Mouse (Mus musculus) layer of hippocampus, postnatal 10 days (tissue): ENCODE results near the gene Rab29. TPM values are rescaled to one million over a fixed set of nuclear protein-coding genes. Genes with fewer than 3 reads are reported as not detected.
"Not testable (repeated sequence)": the region's sequence is repeated elsewhere in the genome, so short reads cannot be mapped to it uniquely, and the experiment has no call there.

Source experiments
- DNase-seq, 2 experiments: peaks; one replicate each; pipeline ENCODE4 v3.0.0; 2021; ENCODE audit warnings: low spot score in 2 of 2
- long read RNA-seq: library from polyadenylated mRNA; stranded (forward); transcript quantifications from one replicate; pipeline ENCODE4 v2.0.0, GENCODE M21; 2023
- total RNA-seq, 2 experiments: library from RNA; stranded (reverse); gene quantifications; 2 replicates each; pipeline ENCODE4 v1.2.3; 2021

The Rab29 gene
- 1 to 10 TPM; 6.8 to 8.2 TPM for total RNA-seq
- long read RNA-seq, transcript Rab29-202 (5 exons, 1,202 nt): major isoform, 7 of 8 reads
- long read RNA-seq, partial matches to known transcripts: 0 of 8 reads
- long read RNA-seq, other reads (novel, unspliced or antisense): 1 of 8 reads

DNA sequence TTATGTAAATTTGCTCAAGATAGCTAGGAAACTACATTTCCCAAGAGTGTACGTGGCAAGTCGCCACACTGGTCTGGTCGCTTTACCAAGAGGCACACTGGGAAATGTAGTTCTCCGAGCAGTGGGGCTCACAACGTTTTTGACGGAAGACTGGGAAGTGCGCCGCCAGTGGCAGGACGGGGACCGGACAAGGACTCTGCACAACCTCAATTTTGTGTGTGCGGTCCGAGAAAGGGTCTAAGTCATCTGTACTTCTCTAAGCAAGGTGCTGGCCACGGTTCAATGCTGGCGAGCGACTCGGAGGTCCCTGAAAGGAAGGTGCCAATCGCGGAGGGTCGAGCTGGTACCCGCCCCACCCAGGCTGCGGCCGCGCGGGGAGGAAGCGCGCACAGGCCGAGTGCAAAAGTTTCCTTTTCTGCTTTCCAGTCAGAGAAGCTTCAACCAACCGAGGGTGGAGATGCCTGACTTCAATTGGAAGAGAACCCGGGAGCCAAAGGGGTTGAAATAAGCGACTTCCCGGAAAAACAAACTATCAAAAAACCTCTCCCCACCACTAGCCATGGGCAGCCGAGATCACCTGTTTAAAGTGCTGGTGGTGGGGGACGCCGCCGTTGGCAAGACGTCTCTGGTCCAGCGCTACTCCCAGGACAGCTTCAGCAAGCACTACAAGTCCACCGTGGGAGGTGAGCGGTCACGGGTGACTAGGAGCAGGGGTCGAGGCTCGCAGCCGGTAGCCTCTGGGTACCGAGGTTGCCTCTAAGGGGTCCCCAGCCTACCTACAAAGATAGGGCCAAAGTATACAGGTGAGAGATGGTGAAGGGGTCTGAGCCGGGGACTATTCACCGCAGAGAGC, at the start of gene Rab29:
Gene Rab29 (plus strand): TSS at position 132 of the 853 bp plus-strand sequence.
- DNase-seq: peak; percentile 92 to 95

DNA sequence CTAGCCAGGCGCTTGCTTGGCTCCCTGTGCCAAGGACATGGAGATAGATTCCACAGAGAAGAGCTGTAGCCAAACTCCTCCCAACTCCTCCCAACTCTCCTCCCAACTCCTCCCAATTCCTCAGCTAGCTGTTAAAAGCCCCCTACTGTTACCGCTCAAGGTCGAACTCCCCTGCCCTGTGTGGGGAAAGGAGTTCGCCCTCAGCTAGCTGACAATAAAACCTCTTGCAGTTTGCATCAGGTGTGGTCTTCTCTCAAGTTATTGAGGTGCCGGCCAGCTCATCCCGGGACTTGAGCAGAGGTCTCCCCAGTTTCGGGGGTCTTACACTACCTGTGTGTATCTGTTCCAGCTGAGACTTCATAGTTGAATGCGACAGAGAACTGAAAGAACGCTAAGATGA, 46.7 kb upstream of the Rab29 start:
- not testable (repeated sequence) for DNase-seq

DNA sequence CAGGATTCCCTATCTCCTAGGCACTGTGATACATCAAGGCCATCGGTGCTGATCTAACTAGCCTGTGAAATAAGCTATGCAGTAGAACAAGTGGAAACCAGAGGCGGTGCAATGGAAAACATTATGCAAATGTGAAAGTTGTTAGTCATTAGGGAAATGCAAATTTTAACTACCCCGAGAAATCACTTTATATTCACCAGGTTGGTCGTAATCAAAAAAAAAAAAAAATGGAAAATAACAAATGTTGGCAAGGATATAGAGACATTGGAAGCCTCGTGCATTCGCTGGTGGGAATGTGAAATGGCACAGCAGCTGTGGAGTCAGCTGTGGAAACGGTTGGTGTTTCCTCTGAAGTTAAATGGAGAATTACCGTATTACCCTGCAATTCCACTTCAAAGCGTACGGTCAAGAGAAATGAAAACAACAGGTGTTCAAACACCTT, 46.1 kb upstream of the Rab29 start:
- no peak for DNase-seq

DNA sequence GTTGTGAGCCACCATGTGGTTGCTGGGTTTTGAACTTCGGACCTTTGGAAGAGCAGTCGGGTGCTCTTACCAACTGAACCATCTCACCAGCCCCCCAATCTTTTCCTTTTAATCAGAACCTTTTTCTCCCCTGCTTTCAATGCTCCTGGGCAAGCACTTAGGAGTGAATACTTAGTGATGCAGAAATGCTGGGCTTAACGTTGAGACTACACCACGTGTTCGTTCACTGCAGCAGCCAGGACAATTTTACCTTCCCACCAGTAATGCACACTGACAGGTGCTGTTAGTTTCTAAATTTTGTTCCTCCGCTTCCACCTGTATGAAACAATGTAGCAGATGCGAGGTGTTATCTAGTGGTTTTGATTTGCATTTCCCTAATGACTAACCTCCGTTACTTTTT, 44.7 kb upstream of the Rab29 start:
- DNase-seq: no peak

DNA sequence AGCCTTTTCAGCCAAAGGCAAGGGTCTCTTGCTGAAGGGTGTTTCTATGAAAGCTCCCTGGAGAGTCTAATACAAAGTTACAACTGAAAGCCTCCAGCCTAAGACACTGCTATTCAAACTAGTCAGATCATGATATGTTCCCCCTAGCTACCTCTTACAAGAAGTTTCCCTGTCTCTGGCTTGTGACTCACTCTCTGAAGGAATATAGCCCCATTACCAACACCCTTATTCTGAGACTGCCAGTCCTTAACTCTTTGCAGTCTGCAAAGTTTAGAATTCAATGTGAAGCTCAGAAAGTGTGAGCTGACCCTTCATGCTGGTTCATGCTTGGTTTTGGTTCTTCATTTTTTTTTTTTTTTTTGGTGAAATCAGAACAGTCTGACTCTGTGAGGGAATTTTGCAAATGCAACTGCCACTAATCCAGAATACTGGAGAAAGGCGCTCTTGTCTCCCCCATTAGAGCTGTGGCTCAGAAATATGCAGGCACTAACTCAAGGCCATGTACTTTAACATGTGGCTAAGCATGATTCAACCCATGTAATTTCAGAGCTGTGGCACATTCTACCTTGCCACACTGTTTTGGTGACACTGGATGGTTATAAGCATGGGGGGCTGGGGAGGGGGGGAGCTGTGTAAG, 44.0 kb upstream of the Rab29 start:
- no peak for DNase-seq

DNA sequence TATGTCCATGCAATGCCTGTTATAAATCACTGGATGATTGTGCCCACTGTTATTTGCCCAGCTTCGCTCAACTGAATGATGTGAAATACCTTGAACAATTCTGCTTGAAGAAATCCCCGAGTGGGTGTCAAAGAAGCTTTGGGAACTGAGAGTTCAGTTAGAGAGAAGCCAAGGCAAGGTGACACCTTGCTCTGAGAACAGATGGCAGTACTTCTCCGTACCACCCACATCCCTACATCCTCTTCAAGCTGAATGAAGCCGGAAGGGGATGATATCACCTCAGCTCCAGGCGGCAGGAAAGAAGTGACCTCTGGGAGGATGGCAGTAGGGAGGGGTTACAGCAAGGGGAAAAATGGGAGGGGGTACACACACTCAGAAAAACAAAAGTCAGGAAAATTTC, 43.5 kb upstream of the Rab29 start:
- no peak for DNase-seq

DNA sequence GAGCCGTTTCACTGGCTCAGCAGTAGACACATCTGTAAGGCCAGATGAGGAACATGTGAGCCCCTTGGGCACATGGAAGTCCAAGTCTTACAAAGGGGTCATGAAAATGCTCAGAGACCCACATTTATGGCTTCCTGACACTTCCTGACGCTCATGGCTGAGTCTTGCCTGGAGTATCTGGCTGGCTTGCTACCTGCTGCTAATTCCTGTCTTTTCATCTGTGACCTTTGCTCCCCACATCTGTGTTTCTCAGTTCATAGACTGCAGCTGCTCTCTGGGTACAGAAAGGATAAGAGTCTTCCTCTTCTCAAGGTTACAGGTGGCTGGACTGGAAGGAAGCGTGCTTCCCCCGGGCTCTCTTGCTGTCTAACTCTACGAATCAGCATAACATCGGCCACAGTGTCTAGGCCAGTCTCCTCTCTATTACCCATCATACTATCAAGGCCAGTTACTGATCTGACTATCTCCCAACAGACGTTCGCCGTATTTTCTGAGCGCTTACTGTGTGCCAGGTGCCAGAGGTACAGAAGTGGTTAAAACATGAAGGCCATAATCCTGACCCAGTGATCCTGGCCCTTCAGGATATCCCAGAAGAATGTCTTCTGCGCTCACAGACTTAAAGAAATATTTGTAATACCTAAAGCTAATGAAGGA, 42.4 kb upstream of the Rab29 start:
- no peak for DNase-seq

DNA sequence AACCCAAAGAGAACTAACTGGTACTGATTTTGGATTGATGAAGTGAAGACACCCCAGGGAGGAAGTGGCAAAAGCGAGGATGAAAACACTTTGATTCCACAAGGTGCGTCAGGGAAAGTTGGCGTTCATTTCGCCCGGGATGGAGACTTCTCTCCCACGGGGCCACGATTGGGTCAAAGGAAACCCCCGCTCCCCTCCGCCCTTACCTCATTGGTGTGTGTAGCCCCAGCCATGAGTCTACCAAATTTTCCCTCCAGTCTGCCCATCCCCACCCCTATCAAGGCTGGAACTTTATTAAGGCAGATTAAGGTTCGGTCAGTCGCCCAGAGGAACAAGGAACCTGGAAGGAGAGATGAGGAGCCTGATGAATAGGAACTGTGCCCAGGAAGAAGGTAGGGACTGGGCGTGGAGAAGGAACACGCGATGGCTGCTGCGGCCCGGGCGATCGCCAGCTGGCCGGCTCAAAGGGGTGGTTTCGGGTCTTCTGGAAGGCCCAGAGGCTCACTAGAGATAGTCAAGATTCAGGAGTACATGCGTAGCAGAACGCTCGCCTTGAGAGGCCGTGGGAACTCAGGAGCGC, 39.7 kb upstream of the Rab29 start, which contains the start of gene Slc41a1:
Gene Slc41a1 (plus strand): TSS at position 287 of the 580 bp plus-strand sequence.
- peak in 1 of 2 experiments; percentile 32 for DNase-seq

DNA sequence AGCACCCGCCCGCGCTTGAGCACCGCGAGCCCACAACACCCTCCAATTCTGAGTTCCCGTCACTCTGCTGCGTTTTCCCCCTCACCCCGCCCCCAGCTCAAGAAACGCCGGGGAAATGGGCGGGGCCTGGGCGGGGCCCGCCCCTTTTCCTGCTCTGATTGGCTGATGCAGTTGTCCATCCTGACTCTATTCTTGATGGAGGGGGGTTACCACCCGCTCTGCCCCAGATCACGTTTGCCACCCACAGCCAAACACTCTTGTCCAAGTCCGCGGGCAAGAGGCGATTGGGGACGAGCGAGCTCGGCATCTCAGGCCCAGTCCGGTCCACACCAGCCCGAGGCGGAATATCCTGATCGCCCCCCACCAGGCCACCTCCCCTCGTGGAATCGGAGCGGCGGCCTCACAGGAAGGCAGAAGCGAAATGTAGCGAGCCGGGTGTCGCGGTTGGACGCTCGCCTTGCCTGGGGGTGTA, 39.2 kb upstream of the Rab29 start:
- peak; percentile 93 to 95 for DNase-seq

DNA sequence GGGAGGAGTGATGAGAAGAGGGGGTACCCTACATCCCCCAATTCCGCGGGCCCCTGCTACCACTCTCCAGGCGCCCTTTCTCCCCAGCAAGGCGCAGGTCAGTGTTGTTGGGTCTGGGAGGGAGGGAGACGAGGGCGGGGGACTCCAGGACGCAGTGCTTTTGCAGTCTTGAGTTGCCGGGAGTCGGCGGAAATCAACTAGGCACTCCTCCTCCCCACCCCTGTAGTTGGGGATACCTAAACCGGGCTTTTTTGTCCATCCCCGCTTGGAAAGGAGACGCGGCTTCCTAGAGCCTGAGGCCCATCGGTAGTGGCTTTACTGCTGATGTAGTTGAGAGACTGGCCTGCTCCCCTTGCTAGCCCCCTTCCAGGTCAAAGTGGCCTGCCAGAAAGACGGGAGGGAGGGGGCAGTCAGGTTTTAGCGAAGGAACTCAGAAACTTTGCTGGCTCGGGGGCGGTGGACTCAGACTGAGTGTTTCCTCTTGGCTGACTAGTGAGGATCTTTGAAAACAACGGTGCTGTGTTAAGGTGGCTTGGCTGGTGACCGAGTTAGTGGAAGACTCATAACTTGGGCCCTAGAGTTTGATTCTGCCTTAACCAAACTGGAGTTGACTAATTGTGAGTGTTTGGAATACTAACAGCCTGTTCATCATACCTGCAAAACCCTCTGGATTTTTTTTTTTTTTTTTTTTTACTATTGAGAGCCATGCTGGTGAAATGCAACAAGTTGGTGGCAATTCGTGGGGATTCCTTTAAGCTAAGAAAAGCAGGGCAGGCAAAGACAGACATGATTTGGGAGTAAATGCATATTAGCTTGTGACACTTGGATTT, 38.5 kb upstream of the Rab29 start:
- DNase-seq: peak; percentile 47 to 56

DNA sequence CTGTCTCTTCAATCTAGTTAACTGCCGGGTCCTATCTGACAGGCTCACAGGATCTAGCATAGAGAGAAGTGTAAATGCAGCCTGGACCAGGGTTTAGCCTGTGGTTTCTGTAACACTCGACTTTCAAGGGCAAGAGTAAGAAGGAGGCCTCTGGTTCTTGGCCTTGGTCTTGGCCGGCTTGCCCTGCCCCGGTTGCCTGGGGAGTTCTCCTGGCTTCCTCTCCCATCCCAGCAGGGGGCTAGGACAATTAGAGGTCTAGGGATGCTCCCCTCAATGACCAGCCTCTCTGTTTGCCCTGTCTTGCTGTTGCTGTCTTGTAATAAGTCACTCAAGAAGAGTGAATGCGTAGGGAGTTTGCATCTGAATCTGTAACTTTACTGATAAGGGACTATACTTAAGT, 37.7 kb upstream of the Rab29 start:
- no peak for DNase-seq

DNA sequence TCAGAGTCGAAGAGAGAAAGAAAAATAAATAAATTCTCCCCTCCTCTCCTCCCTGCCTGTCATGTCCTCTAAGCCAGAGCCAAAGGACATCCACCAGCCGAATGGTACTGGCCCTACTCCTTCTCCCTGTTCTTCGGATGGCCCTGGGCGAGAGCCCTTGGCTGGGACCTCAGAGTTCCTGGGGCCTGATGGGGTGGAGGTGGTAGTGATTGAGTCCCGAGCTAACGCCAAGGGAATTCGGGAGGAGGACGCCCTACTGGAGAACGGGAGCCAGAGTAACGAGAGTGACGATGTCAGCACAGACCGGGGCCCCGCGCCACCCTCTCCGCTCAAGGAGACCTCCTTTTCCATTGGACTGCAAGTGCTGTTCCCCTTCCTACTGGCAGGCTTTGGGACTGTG, 36.5 kb upstream of the Rab29 start:
- peak in 1 of 2 experiments; percentile 18 for DNase-seq

DNA sequence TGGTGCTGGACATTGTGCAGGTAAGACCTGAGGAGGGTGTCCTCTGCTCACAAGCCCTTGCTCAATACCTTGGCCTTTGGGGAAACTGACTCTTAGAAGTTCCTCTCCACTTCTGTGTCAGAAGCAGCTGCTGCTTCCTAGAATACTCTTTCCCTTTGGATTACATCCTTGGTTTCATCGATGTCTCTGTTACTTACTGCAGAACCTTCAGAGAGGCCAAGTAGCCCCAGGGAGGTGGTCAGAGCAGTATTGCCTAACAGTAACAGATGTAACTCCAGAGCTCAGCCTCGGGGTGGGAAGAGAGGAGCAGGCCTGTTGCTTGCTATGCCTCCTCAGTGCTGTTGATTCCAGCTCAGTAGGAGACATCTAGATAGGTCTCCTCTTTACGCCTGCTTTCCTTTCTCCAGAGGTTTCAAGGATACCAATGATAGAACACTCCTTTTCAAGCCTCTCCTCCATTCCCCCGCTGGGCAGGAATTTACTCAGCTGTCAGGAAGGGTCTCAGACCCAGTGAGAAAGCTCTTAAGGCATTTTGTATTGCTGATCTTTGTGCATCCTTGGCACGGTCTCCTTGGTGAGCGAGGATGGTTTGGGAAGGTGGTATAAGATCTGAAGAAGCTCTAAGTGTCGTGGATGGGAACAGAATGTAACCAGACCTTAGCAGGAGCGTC, 35.9 kb upstream of the Rab29 start:
- DNase-seq: peak in 1 of 2 experiments; percentile 10

DNA sequence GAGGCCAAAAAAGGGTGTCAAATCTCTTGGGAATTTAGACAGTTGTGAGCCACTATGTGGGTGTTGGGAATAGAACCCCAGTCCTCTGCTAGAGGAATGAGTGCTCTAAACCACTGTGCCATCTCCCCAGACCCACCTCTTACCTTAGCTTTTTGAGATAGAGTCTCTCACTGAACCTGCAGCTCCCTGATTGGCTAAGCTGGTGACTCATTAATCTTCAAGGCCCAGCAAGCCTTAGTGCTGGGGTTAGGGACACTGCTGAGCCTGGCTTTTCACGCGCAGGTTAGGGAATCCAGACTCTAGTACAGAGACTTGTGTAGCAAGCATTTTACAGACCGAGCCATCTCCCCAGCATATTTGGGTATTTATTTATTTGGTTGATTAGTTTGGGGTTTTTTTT, 30.0 kb upstream of the Rab29 start:
- DNase-seq: no peak

DNA sequence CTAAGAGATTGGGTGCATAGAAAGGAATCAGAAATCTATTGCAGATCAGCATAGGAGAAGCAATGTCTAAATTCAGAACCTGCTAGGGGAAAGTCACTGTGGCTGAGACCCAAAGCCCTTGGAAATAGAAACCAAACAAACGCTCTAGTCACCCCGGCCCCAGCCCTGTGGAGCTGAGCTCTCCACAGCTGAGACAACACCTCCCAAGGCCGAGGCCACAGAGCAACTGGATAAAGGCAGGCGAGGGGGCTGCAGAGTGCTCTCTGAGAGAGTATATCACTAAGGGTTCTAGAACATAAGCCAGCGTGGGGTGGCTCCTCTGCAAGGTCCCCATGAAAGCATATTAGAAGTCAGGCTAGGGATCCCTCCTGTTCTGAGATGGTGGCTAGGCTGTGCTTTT, 28.5 kb upstream of the Rab29 start:
- DNase-seq: peak in 1 of 2 experiments; percentile 17

DNA sequence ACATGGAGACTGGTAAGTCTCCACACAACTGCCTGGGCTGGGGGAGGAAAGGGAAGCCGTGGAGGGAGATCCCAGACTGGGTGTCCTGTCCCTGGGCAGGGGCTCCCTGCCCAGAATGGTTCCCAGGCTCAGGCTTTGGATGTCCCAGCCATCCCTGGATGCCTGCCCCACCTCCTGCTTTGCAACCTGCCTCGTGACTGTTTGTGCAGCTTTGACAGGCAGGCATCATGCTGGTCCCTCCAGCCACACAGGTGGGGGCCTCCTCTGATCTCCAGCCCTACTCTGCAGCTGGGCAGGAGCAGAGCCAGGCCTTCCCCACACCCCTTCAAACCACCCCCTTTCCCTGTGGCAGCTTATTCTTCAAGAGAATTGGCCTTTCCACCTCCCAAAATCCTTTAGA, 27.7 kb upstream of the Rab29 start:
- DNase-seq: peak; percentile 72 to 76

DNA sequence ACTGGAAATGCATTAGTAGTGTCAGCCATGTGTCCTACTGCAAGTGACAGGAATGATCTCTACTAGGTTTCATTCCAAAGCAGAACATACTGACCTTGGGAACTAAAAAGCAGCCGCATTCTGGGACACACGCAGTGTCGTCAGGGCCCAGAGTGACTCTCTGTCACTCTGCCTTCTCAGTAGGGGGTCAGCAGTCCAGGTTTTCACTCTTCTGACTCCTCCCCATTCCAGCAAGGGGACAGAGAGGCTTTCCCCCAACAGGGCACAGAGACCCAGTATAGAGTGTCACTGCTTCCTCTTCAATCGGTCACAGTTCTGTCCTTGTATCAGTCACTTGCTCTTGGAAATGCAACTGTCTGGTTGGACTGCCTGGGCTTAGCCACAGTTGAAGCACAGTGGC, 24.8 kb upstream of the Rab29 start:
- DNase-seq: no peak

DNA sequence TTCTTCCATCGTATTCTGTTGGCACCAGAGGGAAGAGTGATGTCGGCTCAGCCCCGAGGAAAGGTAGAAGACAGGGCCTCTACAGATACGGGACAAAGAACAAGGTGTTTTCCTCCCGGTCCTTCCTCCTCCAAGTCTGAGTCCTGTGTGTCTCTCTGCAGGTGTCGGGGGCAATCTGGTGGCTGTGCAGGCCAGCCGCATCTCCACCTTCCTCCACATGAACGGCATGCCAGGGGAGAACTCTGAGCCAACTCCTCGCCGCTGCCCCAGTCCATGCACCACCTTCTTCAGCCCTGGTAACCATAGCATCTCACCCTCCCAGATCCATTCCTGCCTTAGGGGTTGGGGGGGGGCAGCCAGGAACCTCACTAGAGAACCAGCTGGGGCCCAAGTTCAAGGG, 23.3 kb upstream of the Rab29 start:
- peak in 1 of 2 experiments; percentile 10 for DNase-seq

DNA sequence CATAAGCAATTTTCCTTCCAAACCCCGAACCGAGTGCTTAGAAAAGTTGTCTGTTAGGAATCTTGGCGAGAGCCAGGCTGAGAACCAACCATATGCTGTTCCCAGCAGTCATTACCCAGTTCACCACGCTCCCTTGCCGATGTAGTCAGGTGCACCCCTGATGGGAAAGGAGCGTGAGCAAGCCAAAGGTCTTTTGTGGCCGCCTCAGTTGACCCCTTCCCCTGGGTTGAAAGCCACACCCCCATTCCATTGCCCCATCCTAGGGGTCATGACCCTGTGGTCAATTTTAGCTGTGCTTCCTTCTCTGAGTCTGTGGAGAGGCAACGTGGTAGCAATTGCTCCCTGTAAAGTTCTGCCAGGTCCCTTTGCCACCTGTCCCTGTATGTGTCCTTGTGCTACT, 22.1 kb upstream of the Rab29 start:
- DNase-seq: peak in 1 of 2 experiments; percentile 15

DNA sequence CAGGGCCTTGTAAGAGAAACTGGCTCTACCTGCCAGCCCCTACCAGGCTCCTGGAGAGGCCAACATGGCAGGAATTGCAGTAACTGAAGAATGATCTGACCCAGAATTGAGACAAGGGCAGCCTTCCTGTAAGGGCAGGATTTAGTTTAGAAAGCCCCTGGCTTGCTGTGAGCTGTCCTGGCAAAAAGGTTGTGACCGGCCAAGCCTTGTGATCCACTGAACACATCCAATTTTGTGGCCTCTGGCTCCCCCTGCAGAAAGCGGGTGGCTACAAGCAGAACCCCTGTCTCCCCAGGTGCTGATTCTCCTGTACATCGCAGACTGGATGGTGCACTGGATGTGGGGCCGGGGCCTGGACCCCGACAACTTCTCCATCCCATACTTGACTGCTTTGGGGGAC, 20.8 kb upstream of the Rab29 start:
- DNase-seq: peak; percentile 72 to 76
